Mouse (Mus musculus) kidney, postnatal 0 days (tissue): ENCODE measurements around the gene Gabbr1. TPM values are rescaled to one million over a fixed set of nuclear protein-coding genes. Genes with fewer than 3 reads are reported as not detected.

Source experiments
- ATAC-seq: fragments of 200-750 bp; cut with Nextera tagmentation; replicated peaks from 2 replicates; pipeline ENCODE4 v1.8.0; 2017; ENCODE audit warnings: low read depth, moderate number of reproducible peaks, moderate TSS enrichment, moderate library complexity; ENCODE audit not compliant: low FRiP score
- DNase-seq: peaks from one replicate; pipeline ENCODE4 v3.0.0-alpha.2; 2016; ENCODE audit warnings: low spot score
- H3K27ac ChIP-seq: fragments of 300-500 bp; sonication (generic); 2 replicates; pipeline ENCODE4 v1.5.1; 2014; ENCODE audit warnings: mild to moderate bottlenecking
- H3K27me3 ChIP-seq: fragments of 300-500 bp; sonication (generic); 2 replicates; pipeline ENCODE4 v1.6.1; 2014; ENCODE audit warnings: low read length, mixed read lengths; ENCODE audit not compliant: insufficient read depth
- H3K36me3 ChIP-seq: fragments of 300-500 bp; sonication (generic); 2 replicates; pipeline ENCODE4 v1.6.1; 2014; ENCODE audit warnings: low read length, mixed read lengths; ENCODE audit not compliant: insufficient read depth
- H3K4me1 ChIP-seq: fragments of 300-500 bp; sonication (generic); replicated peaks from 2 replicates; pipeline ENCODE4 v1.6.1; 2014; ENCODE audit warnings: antibody characterized with exemption, low read length, mixed read lengths; ENCODE audit not compliant: insufficient read depth
- H3K4me2 ChIP-seq: fragments of 300-500 bp; sonication (generic); 2 replicates; pipeline ENCODE4 v1.6.1; 2014; ENCODE audit warnings: mild to moderate bottlenecking, low read length, moderate library complexity, mixed read lengths
- H3K4me3 ChIP-seq: fragments of 300-500 bp; sonication (generic); replicated peaks from 2 replicates; pipeline ENCODE4 v1.5.1; 2014; ENCODE audit warnings: low read depth, low read length
- H3K9ac ChIP-seq: fragments of 300-500 bp; sonication (generic); 2 replicates; pipeline ENCODE4 v1.6.1; 2014; ENCODE audit warnings: low read depth, low read length
- H3K9me3 ChIP-seq: fragments of 300-500 bp; sonication (generic); replicated peaks from 2 replicates; pipeline ENCODE4 v1.6.1; 2016; ENCODE audit warnings: low read length, inconsistent platforms, mixed read lengths
- CTCF ChIP-seq: IDR thresholded peaks from 2 replicates; pipeline ENCODE4 v1.5.1; 2016; ENCODE audit warnings: antibody characterized with exemption, low read depth, mild to moderate bottlenecking, moderate library complexity
- WGBS: fragments of 180-500 bp; shearing (Covaris S2); extraction: QIAGEN DNeasy Blood & Tissue Kit; methylation state at CpG from one replicate; pipeline ENCODE4 v1.1.7; 2014; 5-methylcytosine and 5-hydroxymethylcytosine counted together
- polyA plus RNA-seq: library from polyadenylated mRNA; unstranded; fragments of >200 nt; fragmentation: Nextera tagmentation; extraction: Ambion mirVana; gene quantifications from 2 replicates; pipeline ENCODE4 v1.2.1, GENCODE M21; 2015

The Gabbr1 gene
- polyA plus RNA-seq, 1 experiment from 2014 or later = 6.1 TPM

DNA sequence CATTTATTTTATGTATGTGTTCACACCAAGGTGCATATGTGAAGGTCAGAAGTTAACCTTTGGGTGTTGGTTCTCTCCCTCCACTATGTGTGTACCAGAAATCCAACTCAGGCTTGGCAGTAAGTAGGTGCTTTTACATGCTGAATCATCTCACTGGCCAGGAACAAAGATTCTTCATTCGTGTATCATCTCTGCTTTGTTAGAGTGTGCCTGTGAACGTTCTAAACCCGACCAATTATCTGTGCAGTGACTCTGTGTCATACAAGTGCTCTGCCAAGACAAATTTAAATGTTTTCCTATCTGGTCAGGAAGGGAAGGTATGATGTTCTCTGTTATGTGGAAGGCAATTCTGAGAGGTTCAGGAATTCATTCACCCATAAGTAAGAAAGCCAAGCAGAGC lies 15.7 kb downstream of the Gabbr1 start:
- ATAC-seq = no peak
- no peaks in the 10 kb centered on the region for H3K4me1 ChIP-seq
- DNase-seq = no peak
- H3K4me2 ChIP-seq = no peak overlapping the region
- no peak overlapping the region for H3K27ac ChIP-seq
- H3K9ac ChIP-seq = no peak overlapping the region
- WGBS = 92% methylated on average over 3 of the region's 3 CpGs
- H3K9me3 ChIP-seq = no peaks in the 10 kb centered on the region
- H3K36me3 ChIP-seq = peaks cover 58% of the 10 kb centered on the region
- no peaks in the 10 kb centered on the region for H3K27me3 ChIP-seq
- TF ChIP-seq CTCF = no peak
- no peak overlapping the region for H3K4me3 ChIP-seq

GRCm38 (mm10) chr17:37062101-37062641 lies 16.4 kb downstream of the Gabbr1 start:
- Histone ChIP-seq H3K36me3 (peaks cover 59% of the 10 kb centered on the region), H3K4me2 (no peak overlapping the region), H3K27me3 (no peaks in the 10 kb centered on the region), H3K9me3 (no peaks in the 10 kb centered on the region), H3K4me1 (no peaks in the 10 kb centered on the region), H3K27ac (no peak overlapping the region), H3K4me3 (no peak overlapping the region), H3K9ac (no peak overlapping the region)
- whole genome bisulfite sequencing = 90% methylated on average over 10 of the region's 10 CpGs
- DNase-seq (no peak), ATAC-seq (no peak)
- TF ChIP-seq CTCF = no peak

GRCm38 (mm10) chr17:37063063-37063462 lies 17.3 kb downstream of the Gabbr1 start:
- WGBS = 79% methylated on average over 10 of the region's 10 CpGs

DNA sequence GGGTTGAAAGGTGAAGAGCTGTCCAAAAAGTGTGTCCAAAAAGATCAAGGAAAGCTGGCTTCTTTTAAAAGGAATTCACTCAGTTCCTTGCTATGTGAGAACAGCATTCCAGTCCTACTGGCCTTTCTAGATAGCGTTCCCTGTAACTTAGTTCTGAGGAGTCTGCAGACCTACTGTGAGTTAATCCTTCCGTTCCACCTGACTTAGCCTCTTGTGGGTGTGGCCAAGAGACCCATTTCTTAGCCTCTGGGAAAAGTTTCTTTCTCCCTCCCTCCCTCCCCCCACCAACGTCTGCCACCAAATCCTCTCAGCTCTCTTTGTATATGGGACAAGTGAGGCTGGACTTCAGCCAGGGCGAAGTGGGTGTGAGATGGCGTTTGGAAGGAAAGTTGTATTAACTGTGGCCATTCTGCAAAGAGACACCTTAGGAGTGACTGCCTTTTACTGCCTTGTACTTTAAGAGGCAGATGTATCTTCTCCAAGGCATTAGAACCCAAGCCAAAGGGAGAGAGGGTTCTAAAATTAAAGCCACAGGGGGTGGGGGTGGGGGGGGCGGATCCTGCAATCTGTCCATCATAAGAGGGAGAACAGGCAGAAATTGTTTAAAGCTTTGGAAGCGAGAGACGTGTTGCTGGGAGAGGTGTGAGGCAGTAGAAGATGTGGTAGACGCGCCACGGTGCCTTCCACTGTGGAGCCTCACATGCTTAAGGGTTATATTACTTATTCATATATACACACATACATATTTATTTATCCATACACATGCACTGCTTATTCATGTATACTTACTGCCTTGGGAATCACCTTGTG lies 18.1 kb downstream of the Gabbr1 start:
- ATAC-seq (no peak), DNase-seq (no peak)
- no peak overlapping the region for H3K27ac ChIP-seq
- 87% methylated on average over 11 of the region's 11 CpGs for WGBS
- H3K4me1 ChIP-seq = no peaks in the 10 kb centered on the region
- no peak overlapping the region for H3K4me3 ChIP-seq
- no peak overlapping the region for H3K9ac ChIP-seq
- H3K4me2 ChIP-seq = no peak overlapping the region
- H3K27me3 ChIP-seq = no peaks in the 10 kb centered on the region
- H3K9me3 ChIP-seq = no peaks in the 10 kb centered on the region
- TF ChIP-seq CTCF = no peak
- H3K36me3 ChIP-seq = peaks cover 59% of the 10 kb centered on the region

More at GRCm38 (mm10) chr17:37063063-37063462, 17.3 kb downstream of the Gabbr1 start:
- H3K9ac ChIP-seq = no peak overlapping the region
- H3K4me1 ChIP-seq = no peaks in the 10 kb centered on the region
- no peak overlapping the region for H3K4me3 ChIP-seq
- TF ChIP-seq CTCF = no peak
- H3K27me3 ChIP-seq = no peaks in the 10 kb centered on the region
- H3K9me3 ChIP-seq = no peaks in the 10 kb centered on the region
- H3K4me2 ChIP-seq = no peak overlapping the region
- ATAC-seq = no peak
- no peak for DNase-seq
- H3K36me3 ChIP-seq = peaks cover 65% of the 10 kb centered on the region
- no peak overlapping the region for H3K27ac ChIP-seq

DNA sequence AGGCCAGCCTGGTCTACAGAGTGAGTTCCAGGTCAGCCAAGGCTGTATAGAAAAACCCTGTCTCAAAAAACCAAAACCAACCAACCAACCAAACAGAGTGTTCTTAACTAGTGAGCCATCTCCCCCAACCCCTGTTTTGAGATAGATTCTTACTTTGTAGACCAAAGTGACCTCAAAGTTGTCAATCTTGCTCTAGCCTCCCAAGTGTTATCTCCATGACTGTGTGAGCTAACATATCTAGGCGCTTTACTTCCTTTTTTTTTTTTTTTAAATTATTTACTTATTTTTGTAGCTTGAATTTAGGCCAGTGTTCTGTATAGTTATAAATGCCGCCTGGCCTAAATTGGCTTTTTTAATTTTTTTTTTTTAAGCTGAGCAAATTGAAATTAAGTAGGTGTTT lies 20.2 kb downstream of the Gabbr1 start:
- no peak for TF ChIP-seq CTCF
- Histone ChIP-seq H3K4me1 (no peaks in the 10 kb centered on the region), H3K9me3 (no peaks in the 10 kb centered on the region), H3K4me3 (no peak overlapping the region), H3K4me2 (no peak overlapping the region), H3K27ac (no peak overlapping the region), H3K36me3 (peaks cover 61% of the 10 kb centered on the region), H3K27me3 (no peaks in the 10 kb centered on the region), H3K9ac (no peak overlapping the region)
- no peak for DNase-seq
- ATAC-seq = no peak
- WGBS = 99% methylated on average over 2 of the region's 2 CpGs

- Histone ChIP-seq H3K9me3 (no peaks in the 10 kb centered on the region), H3K4me1 (no peaks in the 10 kb centered on the region), H3K27ac (no peak overlapping the region), H3K9ac (no peak overlapping the region), H3K36me3 (peaks cover 68% of the 10 kb centered on the region), H3K27me3 (no peaks in the 10 kb centered on the region), H3K4me3 (no peak overlapping the region), H3K4me2 (no peak overlapping the region)
- 97% methylated on average over 1 of the region's 1 CpGs for WGBS
- DNase-seq (no peak), ATAC-seq (no peak)
- no peak for TF ChIP-seq CTCF
Measured at GRCm38 (mm10) chr17:37067861-37068260, 22.1 kb downstream of the Gabbr1 start.
